Mouse (Mus musculus): ENCODE results near the gene Sik3. TPM values are rescaled to one million over a fixed set of nuclear protein-coding genes. Genes with fewer than 3 reads are reported as not detected.
"Not testable (repeated sequence)": the region's sequence is repeated elsewhere in the genome, so short reads cannot be mapped to it uniquely, and the experiment has no call there.

The Sik3 gene
- polyA plus RNA-seq, 1 experiment, result 32.0 TPM

GRCm38 (mm10) chr9:46121486-46121885, 108.9 kb downstream of the Sik3 start:
- peaks cover 25% of the 10 kb centered on the region for H3K79me3 ChIP-seq (ENCODE audit: low read depth)
- H3ac ChIP-seq (ENCODE audit: control insufficient read depth, insufficient read length, low read depth), result no peak overlapping the region
- H3K36me3 ChIP-seq (ENCODE audit: control insufficient read depth, insufficient read depth), result peaks cover 11% of the 10 kb centered on the region
- TF ChIP-seq CEBPB (IDR thresholded peaks at IDR 0.05; ENCODE audit: low read depth), result peak; percentile 11
- TF ChIP-seq MYOD1 (IDR thresholded peaks at IDR 0.05; ENCODE audit: control insufficient read depth, insufficient read length, low read depth), result peak; percentile 17
- TF ChIP-seq MAX (IDR thresholded peaks at IDR 0.05), result no peak
- no peaks in the 10 kb centered on the region for H3K27me3 ChIP-seq (ENCODE audit: control insufficient read depth, insufficient read depth, insufficient read length)
- H3K4me3 ChIP-seq (ENCODE audit: insufficient read depth, poor library complexity, severe bottlenecking), result no peak overlapping the region
- peaks cover 45% of the 10 kb centered on the region for H3K79me2 ChIP-seq (ENCODE audit: control insufficient read depth, insufficient read depth)

GRCm38 (mm10) chr9:46122731-46123130, 110.1 kb downstream of the Sik3 start:
- H3K4me3 ChIP-seq (ENCODE audit: insufficient read depth, poor library complexity, severe bottlenecking), result no peak overlapping the region
- H3K36me3 ChIP-seq (ENCODE audit: control insufficient read depth, insufficient read depth), result peaks cover 11% of the 10 kb centered on the region
- no peak for TF ChIP-seq CTCF (IDR thresholded peaks at IDR 0.05; ENCODE audit: control insufficient read depth, insufficient read depth, insufficient read length)
- TF ChIP-seq USF1 (IDR thresholded peaks at IDR 0.05; ENCODE audit: low read depth), result no peak
- no peak for TF ChIP-seq FOSL1 (IDR thresholded peaks at IDR 0.05; ENCODE audit: insufficient read depth, low read length, poor library complexity, severe bottlenecking)
- TF ChIP-seq MYOG (IDR thresholded peaks at IDR 0.05; ENCODE audit: control insufficient read depth, extremely low read depth, insufficient read length), result no peak
- no peak for TF ChIP-seq CEBPB (IDR thresholded peaks at IDR 0.05; ENCODE audit: low read depth)
- TF ChIP-seq MYOD1 (IDR thresholded peaks at IDR 0.05; ENCODE audit: control insufficient read depth, insufficient read length, low read depth), result no peak
- TF ChIP-seq MAX (IDR thresholded peaks at IDR 0.05), result no peak
- no peak overlapping the region for H3ac ChIP-seq (ENCODE audit: control insufficient read depth, insufficient read length, low read depth)
- peaks cover 33% of the 10 kb centered on the region for H3K79me2 ChIP-seq (ENCODE audit: control insufficient read depth, insufficient read depth)
- H3K79me3 ChIP-seq (ENCODE audit: low read depth), result peaks cover 16% of the 10 kb centered on the region
- H3K27me3 ChIP-seq (ENCODE audit: control insufficient read depth, insufficient read depth, insufficient read length), result no peaks in the 10 kb centered on the region

GRCm38 (mm10) chr9:46126295-46126694, 113.7 kb downstream of the Sik3 start:
- H3K4me3 ChIP-seq (ENCODE audit: insufficient read depth, poor library complexity, severe bottlenecking), result no peak overlapping the region
- H3K79me3 ChIP-seq (ENCODE audit: low read depth), result peaks cover 12% of the 10 kb centered on the region
- TF ChIP-seq USF1 (IDR thresholded peaks at IDR 0.05; ENCODE audit: low read depth) (no peak), MYOD1 (IDR thresholded peaks at IDR 0.05; ENCODE audit: control insufficient read depth, insufficient read length, low read depth) (no peak), CEBPB (IDR thresholded peaks at IDR 0.05; ENCODE audit: low read depth) (no peak), FOSL1 (IDR thresholded peaks at IDR 0.05; ENCODE audit: insufficient read depth, low read length, poor library complexity, severe bottlenecking) (no peak), MYOG (IDR thresholded peaks at IDR 0.05; ENCODE audit: control insufficient read depth, extremely low read depth, insufficient read length) (no peak), CTCF (IDR thresholded peaks at IDR 0.05; ENCODE audit: control insufficient read depth, insufficient read depth, insufficient read length) (no peak), MAX (IDR thresholded peaks at IDR 0.05) (no peak)
- H3ac ChIP-seq (ENCODE audit: control insufficient read depth, insufficient read length, low read depth), result no peak overlapping the region
- peaks cover 18% of the 10 kb centered on the region for H3K79me2 ChIP-seq (ENCODE audit: control insufficient read depth, insufficient read depth)
- H3K27me3 ChIP-seq (ENCODE audit: control insufficient read depth, insufficient read depth, insufficient read length), result no peaks in the 10 kb centered on the region
- H3K36me3 ChIP-seq (ENCODE audit: control insufficient read depth, insufficient read depth), result peaks cover 15% of the 10 kb centered on the region

- TF ChIP-seq CEBPB (IDR thresholded peaks at IDR 0.05; ENCODE audit: low read depth) (no peak), MAX (IDR thresholded peaks at IDR 0.05) (no peak), CTCF (IDR thresholded peaks at IDR 0.05; ENCODE audit: control insufficient read depth, insufficient read depth, insufficient read length) (no peak), FOSL1 (IDR thresholded peaks at IDR 0.05; ENCODE audit: insufficient read depth, low read length, poor library complexity, severe bottlenecking) (no peak), MYOD1 (IDR thresholded peaks at IDR 0.05; ENCODE audit: control insufficient read depth, insufficient read length, low read depth) (no peak), MYOG (IDR thresholded peaks at IDR 0.05; ENCODE audit: control insufficient read depth, extremely low read depth, insufficient read length) (no peak), USF1 (IDR thresholded peaks at IDR 0.05; ENCODE audit: low read depth) (no peak)
- peaks cover 4% of the 10 kb centered on the region for H3K79me3 ChIP-seq (ENCODE audit: low read depth)
- no peak overlapping the region for H3K4me3 ChIP-seq (ENCODE audit: insufficient read depth, poor library complexity, severe bottlenecking)
- no peaks in the 10 kb centered on the region for H3K27me3 ChIP-seq (ENCODE audit: control insufficient read depth, insufficient read depth, insufficient read length)
- H3K79me2 ChIP-seq (ENCODE audit: control insufficient read depth, insufficient read depth), result peaks cover 7% of the 10 kb centered on the region
- H3K36me3 ChIP-seq (ENCODE audit: control insufficient read depth, insufficient read depth), result peaks cover 15% of the 10 kb centered on the region
- H3ac ChIP-seq (ENCODE audit: control insufficient read depth, insufficient read length, low read depth), result no peak overlapping the region
Observed at GRCm38 (mm10) chr9:46127326-46127725, 114.7 kb downstream of the Sik3 start.

GRCm38 (mm10) chr9:46129241-46129640, 116.6 kb downstream of the Sik3 start:
- TF ChIP-seq USF1 (IDR thresholded peaks at IDR 0.05; ENCODE audit: low read depth) (no peak), MAX (IDR thresholded peaks at IDR 0.05) (no peak), CTCF (IDR thresholded peaks at IDR 0.05; ENCODE audit: control insufficient read depth, insufficient read depth, insufficient read length) (no peak), CEBPB (IDR thresholded peaks at IDR 0.05; ENCODE audit: low read depth) (no peak), MYOD1 (IDR thresholded peaks at IDR 0.05; ENCODE audit: control insufficient read depth, insufficient read length, low read depth) (no peak)

GRCm38 (mm10) chr9:46132821-46133220, 120.2 kb downstream of the Sik3 start:
- H3K79me3 ChIP-seq (ENCODE audit: low read depth); H3ac ChIP-seq (ENCODE audit: control insufficient read depth, insufficient read length, low read depth); H3K4me3 ChIP-seq (ENCODE audit: insufficient read depth, poor library complexity, severe bottlenecking); H3K36me3 ChIP-seq (ENCODE audit: control insufficient read depth, insufficient read depth); H3K27me3 ChIP-seq (ENCODE audit: control insufficient read depth, insufficient read depth, insufficient read length); H3K79me2 ChIP-seq (ENCODE audit: control insufficient read depth, insufficient read depth): not testable (repeated sequence)

More at GRCm38 (mm10) chr9:46129241-46129640, 116.6 kb downstream of the Sik3 start:
- no peak overlapping the region for H3K4me3 ChIP-seq (ENCODE audit: insufficient read depth, poor library complexity, severe bottlenecking)
- H3K27me3 ChIP-seq (ENCODE audit: control insufficient read depth, insufficient read depth, insufficient read length), result no peaks in the 10 kb centered on the region
- H3ac ChIP-seq (ENCODE audit: control insufficient read depth, insufficient read length, low read depth), result no peak overlapping the region
- no peaks in the 10 kb centered on the region for H3K79me3 ChIP-seq (ENCODE audit: low read depth)
- H3K36me3 ChIP-seq (ENCODE audit: control insufficient read depth, insufficient read depth), result peaks cover 10% of the 10 kb centered on the region
- H3K79me2 ChIP-seq (ENCODE audit: control insufficient read depth, insufficient read depth), result no peaks in the 10 kb centered on the region
